Mouse (Mus musculus) neural tube, embryonic 14.5 days (tissue): ENCODE results near the gene Ptgis. TPM values are rescaled to one million over a fixed set of nuclear protein-coding genes. Genes with fewer than 3 reads are reported as not detected.
A peak's percentile ranks its signal among the peaks of the same experiment; 100 is the strongest.

ENCODE experiments used
- ATAC-seq: fragments of 200-750 bp; cut with Nextera tagmentation; 2 replicates; pipeline ENCODE4 v1.8.0; 2017; ENCODE audit warnings: low read depth, mild to moderate bottlenecking, moderate TSS enrichment, moderate library complexity
- H3K27ac ChIP-seq: fragments of 300-500 bp; sonication (generic); 2 replicates; pipeline ENCODE4 v1.5.1; 2014; ENCODE audit warnings: low read depth, mild to moderate bottlenecking, control low read depth, low read length, moderate library complexity, mixed read lengths
- H3K27me3 ChIP-seq: fragments of 300-500 bp; sonication (generic); 2 replicates; pipeline ENCODE4 v1.6.1; 2014; ENCODE audit warnings: low read length; ENCODE audit not compliant: control insufficient read depth, insufficient read depth
- H3K36me3 ChIP-seq: fragments of 300-500 bp; sonication (generic); 2 replicates; pipeline ENCODE4 v1.6.1; 2014; ENCODE audit warnings: low read length, mixed read lengths; ENCODE audit not compliant: control insufficient read depth, insufficient read depth
- H3K4me1 ChIP-seq: fragments of 300-500 bp; sonication (generic); 2 replicates; pipeline ENCODE4 v1.6.1; 2014; ENCODE audit warnings: low read length; ENCODE audit not compliant: control insufficient read depth, insufficient read depth
- H3K4me2 ChIP-seq: fragments of 300-500 bp; sonication (generic); 2 replicates; pipeline ENCODE4 v1.6.1; 2014; ENCODE audit warnings: mild to moderate bottlenecking, low read depth, low read length, control low read depth
- H3K4me3 ChIP-seq: fragments of 300-500 bp; sonication (generic); 2 replicates; pipeline ENCODE4 v1.5.1; 2014; ENCODE audit warnings: low read depth, low read length, control low read depth, mixed read lengths
- H3K9ac ChIP-seq: fragments of 300-500 bp; sonication (generic); replicated peaks from 2 replicates; pipeline ENCODE4 v1.6.1; 2014; ENCODE audit warnings: low read depth, mild to moderate bottlenecking, control low read depth, low read length, mixed read lengths
- H3K9me3 ChIP-seq: fragments of 300-500 bp; sonication (generic); 2 replicates; pipeline ENCODE4 v1.6.1; 2016; ENCODE audit warnings: low read length; ENCODE audit not compliant: control insufficient read depth
- WGBS: fragments of 180-500 bp; shearing (Covaris S2); extraction: QIAGEN DNeasy Blood & Tissue Kit; methylation state at CpG from one replicate; pipeline ENCODE4 v1.1.7; 2014; 5-methylcytosine and 5-hydroxymethylcytosine counted together
- polyA plus RNA-seq: library from polyadenylated mRNA; unstranded; fragments of >200 nt; fragmentation: Nextera tagmentation; extraction: Ambion mirVana; gene quantifications from 2 replicates; pipeline ENCODE4 v1.2.1, GENCODE M21; 2014

Gene Ptgis
- polyA plus RNA-seq = 1.9 and 5.9 TPM in 2 replicates

DNA sequence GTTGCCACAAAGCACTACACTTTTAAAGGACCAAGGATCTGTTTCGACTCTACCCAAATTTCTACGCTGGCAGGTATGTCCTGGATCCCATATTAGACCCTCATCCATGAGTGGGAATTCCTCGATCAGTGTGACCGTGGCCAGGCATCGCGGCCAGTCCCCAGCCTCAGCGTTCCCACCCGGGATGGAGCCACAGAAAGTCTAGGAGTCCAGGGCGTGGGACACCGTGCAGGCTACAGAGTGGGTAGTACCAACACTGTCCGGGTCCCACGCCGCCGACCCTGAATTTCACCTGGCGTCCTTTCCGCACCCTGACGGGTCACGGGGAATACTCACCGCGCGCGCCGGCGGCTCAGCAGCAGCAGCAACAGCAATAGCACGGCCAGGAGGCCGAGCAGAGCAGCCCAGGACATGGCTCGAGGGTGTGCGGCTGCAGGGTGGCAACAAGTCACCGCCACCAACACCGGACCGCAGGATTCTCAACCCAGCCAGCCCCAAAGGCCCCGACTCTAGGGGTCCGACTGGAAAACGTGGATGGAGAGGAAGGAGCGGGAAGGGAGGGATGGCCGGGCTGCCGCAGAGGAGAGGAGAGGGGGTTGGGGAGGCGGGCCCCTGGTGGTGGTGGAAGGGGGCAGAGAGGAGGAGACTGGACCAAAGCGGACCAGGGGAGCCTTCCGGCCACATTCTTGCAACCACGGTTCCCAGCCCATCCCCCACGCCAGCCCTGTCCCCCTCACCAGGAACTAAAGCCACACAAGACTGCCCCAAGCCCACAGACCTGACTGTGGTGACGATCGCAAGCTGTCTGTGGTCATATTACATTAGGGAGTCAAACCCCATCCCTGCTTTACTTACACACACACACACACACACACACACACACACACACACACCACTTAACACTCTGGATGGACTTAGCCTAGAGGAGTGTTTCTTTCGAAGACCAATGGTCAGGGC, at the start of gene Ptgis:
Gene Ptgis, minus strand, starts transcription at position 597 of the 957 bp plus-strand sequence.
- peaks cover 5% of the 10 kb centered on the region; the same call in 1 of the 2 replicates for H3K4me1 ChIP-seq
- WGBS = 3% methylated on average over 43 of the region's 45 CpGs
- no peaks in the 10 kb centered on the region for H3K9me3 ChIP-seq
- peak; percentile 31; the same call in 1 of the 2 replicates for ATAC-seq
- no peak within 1 kb of the TSS for H3K27ac ChIP-seq
- H3K4me3 ChIP-seq = peak within 1 kb of the TSS; percentile 34
- peak within 1 kb of the TSS; percentile 77 for H3K4me2 ChIP-seq
- no peaks in the 10 kb centered on the region for H3K27me3 ChIP-seq
- no peaks in the 10 kb centered on the region for H3K36me3 ChIP-seq
- H3K9ac ChIP-seq = peak within 1 kb of the TSS; percentile 39; the same call in 1 of the 2 replicates

DNA sequence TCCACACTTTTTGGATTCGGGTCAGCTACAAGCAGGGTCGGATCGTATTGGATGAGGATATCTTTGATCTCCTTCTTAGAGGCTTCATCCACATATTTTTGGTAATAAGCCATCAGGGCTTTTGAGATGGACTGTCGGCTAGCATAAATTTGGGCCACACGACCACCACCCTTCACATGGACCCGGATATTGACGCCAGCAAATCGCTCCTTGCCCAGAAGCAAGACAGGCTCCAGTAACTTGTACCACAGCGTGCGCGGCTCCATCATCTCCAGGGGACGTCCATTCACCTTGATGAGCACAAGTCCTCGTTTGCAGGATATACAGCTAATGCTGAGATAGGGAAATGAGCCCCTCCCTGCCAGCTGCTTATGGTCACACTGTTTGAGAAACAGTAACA, 41.1 kb upstream of the Ptgis start:
- Histone ChIP-seq H3K27me3 (no peaks in the 10 kb centered on the region), H3K4me2 (no peak overlapping the region), H3K9me3 (no peaks in the 10 kb centered on the region), H3K9ac (no peak overlapping the region), H3K36me3 (no peaks in the 10 kb centered on the region), H3K27ac (no peak overlapping the region), H3K4me3 (no peak overlapping the region), H3K4me1 (no peaks in the 10 kb centered on the region)
- no peak for ATAC-seq
- 96% methylated on average over 13 of the region's 13 CpGs for WGBS

DNA sequence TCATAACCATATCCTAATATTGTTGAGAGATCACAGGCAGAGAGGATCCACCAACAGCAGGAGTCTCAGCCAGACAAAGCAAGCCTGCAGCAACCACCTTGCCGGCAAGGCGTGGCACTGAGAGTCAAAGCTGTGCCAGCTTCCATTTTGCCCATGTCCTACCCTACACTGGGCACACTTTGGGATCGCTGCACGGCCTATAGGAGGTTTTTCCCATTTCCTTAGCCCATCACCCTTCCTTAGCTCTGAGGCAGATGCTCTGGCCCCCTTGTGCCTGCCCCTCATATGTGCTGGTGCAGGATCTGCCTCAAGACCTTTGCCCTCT, 40.5 kb upstream of the Ptgis start:
- no peaks in the 10 kb centered on the region for H3K36me3 ChIP-seq
- WGBS = 78% methylated on average over 4 of the region's 4 CpGs
- no peak overlapping the region for H3K4me3 ChIP-seq
- H3K27ac ChIP-seq = no peak overlapping the region
- H3K9ac ChIP-seq = no peak overlapping the region
- no peaks in the 10 kb centered on the region for H3K27me3 ChIP-seq
- no peaks in the 10 kb centered on the region for H3K4me1 ChIP-seq
- no peak overlapping the region for H3K4me2 ChIP-seq
- ATAC-seq = peak; percentile 31
- H3K9me3 ChIP-seq = no peaks in the 10 kb centered on the region

DNA sequence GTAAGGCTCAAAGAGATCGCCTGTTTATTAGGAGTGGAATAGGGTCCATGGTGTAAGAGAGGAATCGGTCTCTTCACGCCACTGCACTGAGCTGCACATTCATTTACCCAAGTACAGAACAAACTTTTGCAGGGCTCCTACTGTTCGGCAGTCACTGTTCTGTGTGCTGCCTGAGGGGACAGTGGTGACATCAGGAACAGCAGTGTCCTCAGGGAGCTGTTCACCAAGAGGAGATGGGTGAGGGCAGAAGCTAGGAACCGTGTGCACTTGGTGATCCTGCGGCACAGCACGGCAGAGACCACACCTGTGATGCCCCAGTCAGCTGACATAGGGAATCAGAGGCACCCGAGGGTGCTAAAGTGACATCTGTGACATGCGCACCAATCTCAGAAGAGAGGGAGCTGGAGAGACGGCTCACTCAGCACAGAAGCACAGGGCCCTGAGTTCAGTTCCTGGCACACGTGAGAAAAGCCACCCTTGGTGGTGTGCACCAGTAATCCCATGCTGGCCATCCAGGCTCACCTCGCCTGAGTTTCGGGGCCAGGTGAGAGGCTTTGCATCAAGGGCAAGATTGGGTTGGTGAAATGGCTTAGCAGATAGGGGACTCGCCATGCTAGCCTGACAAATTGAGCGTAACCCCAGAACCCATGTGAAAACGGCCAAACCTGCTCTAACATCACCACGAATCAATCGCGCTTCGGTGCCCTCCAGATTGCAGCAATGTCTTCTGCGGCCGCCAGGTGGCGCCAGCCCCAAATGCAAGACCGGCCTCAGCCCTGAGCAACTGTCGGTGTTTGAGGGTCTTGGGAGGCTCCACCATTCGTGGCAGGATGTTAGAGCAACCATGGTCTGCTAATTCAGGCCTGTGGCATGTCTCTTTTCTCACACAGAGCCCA, 39.9 kb upstream of the Ptgis start:
- peak; percentile 89 for ATAC-seq
- no peaks in the 10 kb centered on the region for H3K27me3 ChIP-seq
- H3K27ac ChIP-seq = no peak overlapping the region
- no peaks in the 10 kb centered on the region for H3K4me1 ChIP-seq
- peak overlapping the region; percentile 20; the same call in 1 of the 2 replicates for H3K4me2 ChIP-seq
- H3K36me3 ChIP-seq = no peaks in the 10 kb centered on the region
- no peak overlapping the region for H3K9ac ChIP-seq
- no peaks in the 10 kb centered on the region for H3K9me3 ChIP-seq
- WGBS = 47% methylated on average over 26 of the region's 26 CpGs
- H3K4me3 ChIP-seq = no peak overlapping the region

DNA sequence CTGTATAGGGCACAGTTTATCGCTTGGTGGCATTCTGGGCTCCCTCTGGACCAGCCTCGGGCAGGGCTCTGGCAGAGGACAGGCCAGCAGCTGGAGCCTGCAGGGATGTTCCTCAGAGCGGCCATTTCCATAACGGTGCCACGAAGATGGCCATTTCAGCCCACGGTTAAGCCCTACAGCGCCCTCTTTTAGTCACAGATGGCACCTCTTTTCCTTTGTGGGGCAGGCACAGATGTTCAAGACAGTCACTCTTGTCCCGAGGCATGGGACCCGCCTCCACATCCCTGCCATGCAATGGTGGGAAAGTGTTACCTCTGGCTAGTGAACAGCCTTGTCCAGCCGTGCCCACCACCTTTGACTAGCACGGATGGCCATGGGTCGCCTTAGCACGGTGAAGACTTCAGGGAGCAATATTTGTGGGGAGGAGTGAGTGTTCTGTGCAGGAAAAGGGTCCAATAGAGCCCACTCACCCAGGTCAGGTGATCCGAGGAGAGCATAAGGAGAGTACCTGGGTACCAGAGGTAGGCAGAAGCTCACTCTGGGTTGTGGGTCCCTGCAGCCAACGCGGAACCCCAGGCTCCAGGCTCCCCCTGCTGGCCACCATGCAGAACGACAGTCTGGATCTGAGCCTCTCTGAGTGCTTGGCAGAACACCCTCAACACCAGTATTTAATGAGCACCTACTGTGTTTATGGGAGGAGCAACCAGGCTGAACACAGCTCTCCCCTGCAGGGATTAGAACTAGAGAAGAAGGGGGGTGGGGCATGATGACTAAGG, 38.5 kb upstream of the Ptgis start:
- Histone ChIP-seq H3K4me2 (no peak overlapping the region), H3K9me3 (no peaks in the 10 kb centered on the region), H3K4me1 (no peaks in the 10 kb centered on the region), H3K27ac (no peak overlapping the region), H3K27me3 (no peaks in the 10 kb centered on the region), H3K4me3 (no peak overlapping the region), H3K9ac (no peak overlapping the region), H3K36me3 (no peaks in the 10 kb centered on the region)
- no peak for ATAC-seq
- 59% methylated on average over 17 of the region's 17 CpGs for WGBS

DNA sequence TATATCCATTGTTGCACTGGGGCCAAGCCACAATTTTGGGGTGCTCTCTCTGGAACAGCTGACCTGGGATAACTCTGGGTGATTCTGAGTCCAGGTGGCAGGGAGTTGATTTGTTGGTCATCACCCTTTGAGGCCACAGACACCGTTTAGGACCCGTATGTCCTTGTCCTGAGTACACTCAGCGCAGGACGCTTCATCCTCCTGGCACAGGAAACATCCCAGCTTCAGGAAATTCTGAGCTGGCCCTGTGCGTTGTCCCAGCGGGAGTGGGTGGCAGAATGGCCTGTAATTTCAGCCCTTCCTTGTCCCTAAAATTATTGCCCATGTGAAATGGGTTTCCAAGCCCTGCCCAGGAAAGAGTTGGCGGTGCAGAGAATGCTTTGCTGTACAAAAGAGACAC, 37.6 kb upstream of the Ptgis start:
- H3K9ac ChIP-seq = no peak overlapping the region
- H3K4me2 ChIP-seq = no peak overlapping the region
- H3K9me3 ChIP-seq = no peaks in the 10 kb centered on the region
- no peak for ATAC-seq
- no peaks in the 10 kb centered on the region for H3K27me3 ChIP-seq
- no peaks in the 10 kb centered on the region for H3K4me1 ChIP-seq
- 82% methylated on average over 7 of the region's 7 CpGs for WGBS
- H3K4me3 ChIP-seq = no peak overlapping the region
- no peaks in the 10 kb centered on the region for H3K36me3 ChIP-seq
- H3K27ac ChIP-seq = no peak overlapping the region

DNA sequence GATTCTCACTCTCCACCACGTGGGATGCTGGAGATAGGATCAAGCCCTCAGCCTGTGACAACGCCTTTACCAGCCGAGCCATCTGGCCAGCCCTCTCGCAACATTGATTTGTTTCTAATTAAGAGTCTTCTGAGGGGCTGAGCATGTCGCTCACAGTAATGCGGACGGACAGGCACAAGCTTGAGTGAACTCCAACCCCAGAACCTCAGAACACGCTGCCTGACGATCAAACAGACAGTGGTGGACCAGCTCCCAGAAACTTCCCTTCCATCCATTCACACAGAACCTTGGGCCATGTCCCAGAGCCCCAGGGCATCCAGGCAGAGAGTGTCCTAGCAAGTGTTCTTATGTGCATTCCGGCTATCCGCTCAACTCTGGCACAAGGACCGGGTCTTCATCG, 36.6 kb upstream of the Ptgis start:
- no peaks in the 10 kb centered on the region for H3K9me3 ChIP-seq
- H3K4me1 ChIP-seq = no peaks in the 10 kb centered on the region
- 77% methylated on average over 13 of the region's 13 CpGs for WGBS
- ATAC-seq = no peak
- no peaks in the 10 kb centered on the region for H3K36me3 ChIP-seq
- H3K4me3 ChIP-seq = no peak overlapping the region
- H3K9ac ChIP-seq = no peak overlapping the region
- H3K4me2 ChIP-seq = no peak overlapping the region
- H3K27me3 ChIP-seq = no peaks in the 10 kb centered on the region
- no peak overlapping the region for H3K27ac ChIP-seq

DNA sequence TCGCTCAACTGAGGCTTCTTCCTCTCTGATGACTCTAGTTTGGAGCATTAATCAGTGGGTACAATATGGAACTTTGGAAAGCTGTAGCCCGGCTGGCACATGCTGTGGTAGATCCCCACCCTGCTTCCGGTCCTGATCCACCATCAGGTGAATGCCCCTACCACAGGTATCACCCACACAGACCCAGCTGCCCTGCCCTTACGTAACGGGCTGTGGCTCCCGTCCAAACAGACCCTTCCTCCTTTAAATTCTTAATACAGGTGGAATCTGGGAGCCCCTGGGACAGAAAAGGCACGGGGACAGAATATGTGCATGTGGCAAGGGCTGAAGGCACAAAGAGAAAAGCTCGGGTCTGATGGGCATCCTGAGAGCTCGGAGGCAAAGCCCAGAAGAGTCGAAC, 35.5 kb upstream of the Ptgis start:
- Histone ChIP-seq H3K9me3 (no peaks in the 10 kb centered on the region), H3K4me1 (no peaks in the 10 kb centered on the region), H3K9ac (no peak overlapping the region), H3K27me3 (no peaks in the 10 kb centered on the region), H3K27ac (no peak overlapping the region), H3K4me3 (no peak overlapping the region), H3K36me3 (no peaks in the 10 kb centered on the region), H3K4me2 (no peak overlapping the region)
- ATAC-seq = no peak
- 88% methylated on average over 10 of the region's 10 CpGs for WGBS
